Mouse (Mus musculus): ENCODE measurements at regions not wholly inside any gene's neighbourhood (a gene's known extent, or its start where the extent isn't known, plus 50 kb on each side); places are given as distances from the start of the nearest gene placed in this dataset.

DNA sequence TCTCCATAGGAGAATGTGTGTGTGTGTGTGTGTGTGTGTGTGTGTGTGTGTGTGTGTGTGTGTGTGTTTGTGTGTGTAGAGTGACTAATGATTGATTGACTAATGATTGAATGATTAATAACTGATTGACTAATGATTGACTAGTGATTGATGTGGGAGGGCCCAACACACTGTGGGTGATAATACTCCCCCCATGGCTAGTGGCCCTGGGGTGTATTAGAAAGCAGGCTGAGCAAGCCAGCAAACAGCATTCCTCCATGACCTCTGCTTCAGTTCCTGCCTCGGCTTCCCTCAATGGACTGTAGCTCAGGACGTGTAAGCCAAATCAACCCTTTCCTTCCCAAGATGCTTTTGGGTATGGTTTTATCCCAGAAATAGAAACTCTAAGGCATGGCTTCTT, 114.1 kb upstream of the Rreb1 start:
- TF ChIP-seq CTCF (IDR thresholded peaks at IDR 0.05; ENCODE audit: control insufficient read depth, insufficient read depth, insufficient replicate concordance, low read depth, low read length) (no peak), POLR2A (IDR thresholded peaks at IDR 0.05; ENCODE audit: control insufficient read depth, low read depth, low read length) (no peak)

Data from testis, adult 2 months (tissue).